Mouse (Mus musculus) hindbrain, embryonic 16.5 days (tissue): ENCODE results near the gene Mrpl42. TPM values are rescaled to one million over a fixed set of nuclear protein-coding genes. Genes with fewer than 3 reads are reported as not detected.

Experiments
- ATAC-seq: fragments of 200-750 bp; cut with Nextera tagmentation; 2 replicates; pipeline ENCODE4 v1.8.0; 2017; ENCODE audit warnings: moderate TSS enrichment, moderate library complexity
- H3K27ac ChIP-seq: fragments of 300-500 bp; sonication (generic); 2 replicates; pipeline ENCODE4 v1.5.1; 2014; ENCODE audit warnings: low read depth, mild to moderate bottlenecking, control low read depth, low read length, moderate library complexity
- H3K27me3 ChIP-seq: fragments of 300-500 bp; sonication (generic); replicated peaks from 2 replicates; pipeline ENCODE4 v1.6.1; 2014; ENCODE audit warnings: low read length; ENCODE audit not compliant: control insufficient read depth, insufficient read depth
- H3K36me3 ChIP-seq: fragments of 300-500 bp; sonication (generic); 2 replicates; pipeline ENCODE4 v1.6.1; 2014; ENCODE audit warnings: mild to moderate bottlenecking, low read length, moderate library complexity, mixed read lengths; ENCODE audit not compliant: control insufficient read depth, insufficient read depth
- H3K4me1 ChIP-seq: fragments of 300-500 bp; sonication (generic); 2 replicates; pipeline ENCODE4 v1.6.1; 2014; ENCODE audit warnings: low read depth, low read length; ENCODE audit not compliant: control insufficient read depth, insufficient read depth
- H3K4me2 ChIP-seq: fragments of 300-500 bp; sonication (generic); 2 replicates; pipeline ENCODE4 v1.6.1; 2014; ENCODE audit warnings: mild to moderate bottlenecking, low read length, control low read depth, moderate library complexity
- H3K4me3 ChIP-seq: fragments of 300-500 bp; sonication (generic); 2 replicates; pipeline ENCODE4 v1.5.1; 2014; ENCODE audit warnings: mild to moderate bottlenecking, low read length, control low read depth, moderate library complexity
- H3K9ac ChIP-seq: fragments of 300-500 bp; sonication (generic); 2 replicates; pipeline ENCODE4 v1.6.1; 2014; ENCODE audit warnings: low read depth, mild to moderate bottlenecking, control low read depth, low read length, moderate library complexity
- H3K9me3 ChIP-seq: fragments of 300-500 bp; sonication (generic); 2 replicates; pipeline ENCODE4 v1.6.1; 2014; ENCODE audit warnings: mild to moderate bottlenecking, low read length, moderate library complexity; ENCODE audit not compliant: control insufficient read depth
- WGBS: fragments of 180-500 bp; shearing (Covaris S2); extraction: QIAGEN DNeasy Blood & Tissue Kit; methylation state at CpG from one replicate; pipeline ENCODE4 v1.1.7; 2014; 5-methylcytosine and 5-hydroxymethylcytosine counted together
- polyA plus RNA-seq: library from polyadenylated mRNA; unstranded; fragments of >200 nt; fragmentation: Nextera tagmentation; extraction: Ambion mirVana; gene quantifications from 2 replicates; pipeline ENCODE4 v1.2.1, GENCODE M21; 2015

Gene Mrpl42
- polyA plus RNA-seq, 1 experiment from 2014 or later = 270 TPM

DNA sequence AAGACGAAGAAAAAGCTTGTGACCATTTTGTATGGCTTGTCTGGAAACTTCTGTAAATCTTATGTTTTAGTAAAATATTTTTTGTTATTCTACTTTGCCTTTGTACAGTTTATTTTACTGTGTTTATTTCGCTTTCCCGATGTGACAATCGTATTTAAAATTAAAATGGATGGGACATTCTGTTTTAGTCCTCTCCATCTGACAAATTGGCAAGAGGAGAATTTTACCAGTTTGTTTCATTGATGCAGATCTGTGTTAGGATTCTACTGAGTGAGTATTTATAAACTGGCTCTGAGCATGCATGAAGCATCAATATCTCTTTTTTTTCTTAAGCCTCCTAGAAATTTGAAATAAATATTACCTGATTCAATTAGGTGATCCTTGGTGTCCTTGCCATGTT lies 41.2 kb upstream of the Mrpl42 start:
- 94% methylated on average over 4 of the region's 4 CpGs for WGBS
- no peak overlapping the region for H3K9ac ChIP-seq
- H3K27ac ChIP-seq = no peak overlapping the region
- H3K36me3 ChIP-seq = peaks cover under 1% of the 10 kb centered on the region; the same call in 1 of the 2 replicates
- H3K27me3 ChIP-seq = no peaks in the 10 kb centered on the region
- H3K4me1 ChIP-seq = no peaks in the 10 kb centered on the region
- no peak overlapping the region for H3K4me2 ChIP-seq
- ATAC-seq = no peak
- no peaks in the 10 kb centered on the region for H3K9me3 ChIP-seq
- H3K4me3 ChIP-seq = no peak overlapping the region

DNA sequence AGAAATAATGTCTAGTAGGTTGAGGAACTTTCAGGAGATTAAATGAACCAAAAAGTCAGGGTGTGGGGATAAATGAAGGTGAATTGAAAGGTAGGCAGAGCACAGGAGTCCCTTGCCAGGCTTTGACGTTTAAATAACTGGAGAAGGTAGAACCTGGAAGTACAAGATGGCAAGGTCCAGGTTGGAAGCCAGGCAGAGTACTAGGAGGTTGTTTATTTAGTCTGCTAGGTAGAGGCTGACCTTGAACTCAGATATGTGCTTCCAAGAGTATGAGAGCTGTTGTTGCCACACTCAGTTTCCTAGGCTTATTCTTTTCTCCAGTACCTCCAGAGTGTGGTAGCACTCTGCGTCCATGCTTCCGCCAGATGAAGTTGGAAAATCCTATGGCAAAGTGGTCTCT lies 38.1 kb upstream of the Mrpl42 start:
- Histone ChIP-seq H3K27ac (no peak overlapping the region), H3K4me2 (no peak overlapping the region), H3K4me1 (no peaks in the 10 kb centered on the region), H3K9me3 (no peaks in the 10 kb centered on the region), H3K9ac (no peak overlapping the region), H3K4me3 (no peak overlapping the region), H3K27me3 (no peaks in the 10 kb centered on the region), H3K36me3 (no peaks in the 10 kb centered on the region)
- ATAC-seq = no peak
- 88% methylated on average over 3 of the region's 3 CpGs for WGBS

DNA sequence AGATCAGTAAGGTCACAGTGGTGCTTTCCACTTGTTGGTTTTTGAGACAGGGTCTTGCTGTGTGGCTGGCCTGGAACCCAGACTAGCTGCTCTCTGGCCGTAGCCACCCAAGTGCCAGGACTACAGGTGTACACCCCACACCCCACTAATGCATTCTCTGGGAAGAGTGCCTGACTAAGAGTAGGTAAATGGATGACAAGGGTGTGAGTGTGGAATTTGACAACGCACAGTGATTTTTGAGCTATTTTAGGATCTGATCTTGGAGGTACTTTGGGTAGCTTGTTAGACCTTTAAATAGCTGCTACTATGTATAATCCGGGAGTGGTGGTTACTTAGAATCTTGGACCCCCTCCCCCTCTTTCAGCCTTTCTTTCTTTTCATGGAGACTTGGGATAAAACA lies 37.5 kb upstream of the Mrpl42 start:
- H3K27me3 ChIP-seq = no peaks in the 10 kb centered on the region
- no peaks in the 10 kb centered on the region for H3K9me3 ChIP-seq
- 89% methylated on average over 3 of the region's 3 CpGs for WGBS
- H3K9ac ChIP-seq = no peak overlapping the region
- H3K36me3 ChIP-seq = no peaks in the 10 kb centered on the region
- no peak overlapping the region for H3K4me2 ChIP-seq
- no peak; the same call in 1 of the 2 replicates for ATAC-seq
- no peak overlapping the region for H3K4me3 ChIP-seq
- H3K4me1 ChIP-seq = no peaks in the 10 kb centered on the region
- H3K27ac ChIP-seq = no peak overlapping the region

DNA sequence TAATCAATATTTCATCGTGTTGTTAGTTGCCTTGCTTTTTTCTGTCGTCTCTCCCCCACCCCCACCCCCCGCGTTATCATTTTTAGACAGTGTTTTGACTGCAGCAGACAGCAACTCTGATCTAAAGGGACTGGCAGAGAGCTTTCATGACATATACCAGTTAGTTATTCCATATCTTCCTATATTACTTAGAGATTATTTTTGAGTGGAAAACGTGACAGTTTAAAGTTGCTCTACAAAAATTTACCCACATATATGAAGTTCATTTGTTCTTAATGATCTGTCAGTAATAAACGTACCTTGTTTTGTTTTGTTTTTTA lies 34.4 kb upstream of the Mrpl42 start:
- no peaks in the 10 kb centered on the region for H3K27me3 ChIP-seq
- H3K4me3 ChIP-seq = no peak overlapping the region
- H3K36me3 ChIP-seq = no peaks in the 10 kb centered on the region
- no peak overlapping the region for H3K4me2 ChIP-seq
- H3K9ac ChIP-seq = no peak overlapping the region
- ATAC-seq = no peak
- H3K9me3 ChIP-seq = no peaks in the 10 kb centered on the region
- 0 out of 2 replicates have a peak, but pooled peaks cover 2% of the 10 kb centered on the region for H3K4me1 ChIP-seq
- 90% methylated on average over 6 of the region's 6 CpGs for WGBS
- no peak overlapping the region for H3K27ac ChIP-seq

DNA sequence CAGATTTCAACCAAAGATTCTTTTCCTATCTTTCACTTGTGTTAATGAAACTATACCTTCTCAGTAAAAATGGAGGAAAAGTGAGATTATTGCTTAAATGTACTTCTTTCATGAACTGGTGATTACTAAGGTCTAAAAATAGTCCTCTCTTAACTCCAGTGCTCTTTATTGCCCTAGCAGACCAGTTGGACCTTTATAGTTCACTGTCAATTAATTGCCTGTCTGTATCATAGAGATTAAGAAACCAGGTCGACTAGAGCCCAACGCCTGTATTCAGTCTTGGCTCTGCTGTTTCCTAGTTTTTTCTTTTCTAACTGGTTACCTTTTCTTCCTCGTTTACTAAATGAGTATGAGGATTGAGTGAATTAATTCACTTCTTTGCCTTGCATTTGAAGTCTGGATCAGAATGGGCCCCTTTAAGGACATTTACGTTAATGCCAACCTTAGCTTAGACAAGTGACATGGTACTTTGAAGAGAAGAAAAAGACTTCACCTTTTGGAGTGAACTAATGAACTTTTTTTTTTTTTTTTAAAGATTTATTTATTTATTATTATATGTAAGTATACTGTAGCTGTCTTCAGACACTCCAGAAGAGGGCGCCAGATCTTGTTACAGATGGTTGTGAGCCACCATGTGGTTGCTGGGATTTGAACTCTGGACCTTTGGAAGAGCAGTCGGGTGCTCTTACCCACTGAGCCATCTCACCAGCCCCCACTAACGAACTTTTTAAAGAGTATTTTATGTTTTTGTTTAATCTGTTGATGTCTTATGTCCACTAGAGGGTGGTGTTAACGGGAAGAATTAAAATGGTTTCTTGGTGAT lies 33.9 kb upstream of the Mrpl42 start:
- no peak overlapping the region for H3K4me3 ChIP-seq
- no peak overlapping the region for H3K27ac ChIP-seq
- H3K4me2 ChIP-seq = no peak overlapping the region
- 89% methylated on average over 8 of the region's 8 CpGs for WGBS
- no peaks in the 10 kb centered on the region for H3K9me3 ChIP-seq
- no peak for ATAC-seq
- H3K27me3 ChIP-seq = no peaks in the 10 kb centered on the region
- H3K36me3 ChIP-seq = no peaks in the 10 kb centered on the region
- peaks cover 2% of the 10 kb centered on the region; the same call in 1 of the 2 replicates for H3K4me1 ChIP-seq
- H3K9ac ChIP-seq = no peak overlapping the region

- no peak overlapping the region for H3K9ac ChIP-seq
- H3K27me3 ChIP-seq = no peaks in the 10 kb centered on the region
- H3K4me1 ChIP-seq = peaks cover 5% of the 10 kb centered on the region; the same call in 1 of the 2 replicates
- H3K9me3 ChIP-seq = no peaks in the 10 kb centered on the region
- no peak overlapping the region for H3K27ac ChIP-seq
- ATAC-seq = 0 out of 2 replicates have a peak, but pooled peaks have one; percentile 24
- H3K4me2 ChIP-seq = no peak overlapping the region
- no peaks in the 10 kb centered on the region for H3K36me3 ChIP-seq
- WGBS = 77% methylated on average over 7 of the region's 7 CpGs
- no peak overlapping the region for H3K4me3 ChIP-seq
Observed at GRCm38 (mm10) chr10:95533382-95533781, 31.6 kb upstream of the Mrpl42 start.

GRCm38 (mm10) chr10:95532916-95533315 lies 31.2 kb upstream of the Mrpl42 start:
- Histone ChIP-seq H3K27me3 (no peaks in the 10 kb centered on the region), H3K9ac (no peak overlapping the region), H3K4me3 (no peak overlapping the region), H3K4me2 (no peak overlapping the region), H3K9me3 (no peaks in the 10 kb centered on the region), H3K27ac (no peak overlapping the region), H3K4me1 (peaks cover 5% of the 10 kb centered on the region; the same call in 1 of the 2 replicates), H3K36me3 (no peaks in the 10 kb centered on the region)
- ATAC-seq = no peak
- 92% methylated on average over 5 of the region's 5 CpGs for WGBS

GRCm38 (mm10) chr10:95530551-95531121 lies 28.9 kb upstream of the Mrpl42 start:
- no peaks in the 10 kb centered on the region for H3K27me3 ChIP-seq
- H3K9ac ChIP-seq = no peak overlapping the region
- H3K36me3 ChIP-seq = no peaks in the 10 kb centered on the region
- 47% methylated on average over 2 of the region's 2 CpGs for WGBS
- H3K4me1 ChIP-seq = peaks cover 8% of the 10 kb centered on the region
- H3K9me3 ChIP-seq = no peaks in the 10 kb centered on the region
- H3K4me3 ChIP-seq = no peak overlapping the region
- H3K4me2 ChIP-seq = no peak overlapping the region
- 0 out of 2 replicates have a peak, but pooled peaks have one; percentile 19 for ATAC-seq
- 0 out of 2 replicates have a peak overlapping the region, but pooled peaks have one; percentile 42 for H3K27ac ChIP-seq

DNA sequence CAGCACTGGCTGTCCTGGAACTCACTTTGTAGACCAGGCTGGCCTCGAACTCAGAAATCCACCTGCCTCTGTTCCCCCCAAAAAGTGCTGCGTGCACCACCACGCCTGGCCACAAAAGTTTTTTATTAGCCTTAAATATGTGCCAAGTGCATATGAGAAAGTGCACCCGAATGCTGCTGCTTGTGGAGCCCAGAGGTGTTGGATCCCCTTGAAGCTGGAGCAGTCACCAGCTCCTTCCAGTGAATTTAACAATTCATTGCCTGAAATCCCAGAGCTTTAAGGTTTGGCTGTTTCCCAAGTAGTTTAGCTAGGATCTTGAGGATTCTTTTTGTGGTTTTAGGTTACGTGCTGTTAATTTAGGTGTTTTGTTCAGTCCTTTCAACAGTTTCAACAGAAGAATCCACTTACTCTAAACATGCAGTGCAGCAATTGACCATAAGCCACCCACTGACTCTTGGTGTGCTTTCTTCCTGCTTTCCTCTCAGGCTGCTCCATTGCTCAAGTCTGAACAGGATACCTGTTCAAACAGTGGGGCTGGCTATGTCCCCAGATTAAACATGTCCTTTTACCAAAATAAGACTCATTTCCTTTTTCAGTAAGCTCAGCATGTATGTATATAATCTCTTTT lies 24.9 kb upstream of the Mrpl42 start:
- Histone ChIP-seq H3K9me3 (no peaks in the 10 kb centered on the region), H3K27ac (no peak overlapping the region), H3K4me1 (peaks cover 6% of the 10 kb centered on the region), H3K4me2 (no peak overlapping the region), H3K9ac (no peak overlapping the region), H3K36me3 (0 out of 2 replicates have a peak, but pooled peaks cover 2% of the 10 kb centered on the region), H3K4me3 (no peak overlapping the region), H3K27me3 (no peaks in the 10 kb centered on the region)
- no peak for ATAC-seq
- WGBS = 75% methylated on average over 5 of the region's 5 CpGs
